Mouse (Mus musculus): ENCODE results near the gene Sh2d6. TPM values are rescaled to one million over a fixed set of nuclear protein-coding genes. Genes with fewer than 3 reads are reported as not detected.
A peak's percentile ranks its signal among the peaks of the same experiment; 100 is the strongest.
"Not testable (repeated sequence)": the region's sequence is repeated elsewhere in the genome, so short reads cannot be mapped to it uniquely, and the experiment has no call there.

Gene Sh2d6
- polyA plus RNA-seq, 1 experiment, result 1.9 TPM

GRCm38 (mm10) chr6:72488850-72489249, 32.7 kb downstream of the Sh2d6 start:
- H3K4me3 ChIP-seq (ENCODE audit: insufficient read depth, low read length), result no peak overlapping the region
- H3K27ac ChIP-seq (ENCODE audit: insufficient read depth, low read length), result no peak overlapping the region
- peaks cover 11% of the 10 kb centered on the region for H3K4me1 ChIP-seq (ENCODE audit: control insufficient read depth, insufficient read depth, low read length)
- TF ChIP-seq POLR2A (IDR thresholded peaks at IDR 0.05; ENCODE audit: low read depth, low read length) (no peak), CTCF (IDR thresholded peaks at IDR 0.05; ENCODE audit: borderline replicate concordance, insufficient read depth, low read length) (no peak)

GRCm38 (mm10) chr6:72487282-72487681, 34.2 kb downstream of the Sh2d6 start:
- H3K27ac ChIP-seq (ENCODE audit: insufficient read depth, low read length), result 0 out of 2 replicates have a peak overlapping the region, but pooled peaks have one; percentile 38
- TF ChIP-seq POLR2A (IDR thresholded peaks at IDR 0.05; ENCODE audit: low read depth, low read length), result no peak
- no peak for TF ChIP-seq CTCF (IDR thresholded peaks at IDR 0.05; ENCODE audit: borderline replicate concordance, insufficient read depth, low read length)
- no peak overlapping the region for H3K4me3 ChIP-seq (ENCODE audit: insufficient read depth, low read length)
- H3K4me1 ChIP-seq (ENCODE audit: control insufficient read depth, insufficient read depth, low read length), result peaks cover 11% of the 10 kb centered on the region

GRCm38 (mm10) chr6:72486307-72486706, 35.2 kb downstream of the Sh2d6 start:
- no peak overlapping the region for H3K27ac ChIP-seq (ENCODE audit: insufficient read depth, low read length)
- peaks cover 11% of the 10 kb centered on the region for H3K4me1 ChIP-seq (ENCODE audit: control insufficient read depth, insufficient read depth, low read length)
- TF ChIP-seq CTCF (IDR thresholded peaks at IDR 0.05; ENCODE audit: borderline replicate concordance, insufficient read depth, low read length), result no peak
- no peak for TF ChIP-seq POLR2A (IDR thresholded peaks at IDR 0.05; ENCODE audit: low read depth, low read length)
- H3K4me3 ChIP-seq (ENCODE audit: insufficient read depth, low read length), result no peak overlapping the region

GRCm38 (mm10) chr6:72484887-72485286, 36.6 kb downstream of the Sh2d6 start:
- peaks cover 11% of the 10 kb centered on the region for H3K4me1 ChIP-seq (ENCODE audit: control insufficient read depth, insufficient read depth, low read length)
- H3K27ac ChIP-seq (ENCODE audit: insufficient read depth, low read length), result no peak overlapping the region
- TF ChIP-seq CTCF (IDR thresholded peaks at IDR 0.05; ENCODE audit: borderline replicate concordance, insufficient read depth, low read length) (no peak), POLR2A (IDR thresholded peaks at IDR 0.05; ENCODE audit: low read depth, low read length) (no peak)
- H3K4me3 ChIP-seq (ENCODE audit: insufficient read depth, low read length), result no peak overlapping the region

GRCm38 (mm10) chr6:72482156-72482555, 39.4 kb downstream of the Sh2d6 start:
- Histone ChIP-seq H3K27ac (ENCODE audit: insufficient read depth, low read length) (no peak overlapping the region), H3K4me1 (ENCODE audit: control insufficient read depth, insufficient read depth, low read length) (no peaks in the 10 kb centered on the region; the same call in 1 of the 2 replicates), H3K4me3 (ENCODE audit: insufficient read depth, low read length) (no peak overlapping the region)
- TF ChIP-seq CTCF (IDR thresholded peaks at IDR 0.05; ENCODE audit: borderline replicate concordance, insufficient read depth, low read length) (no peak), POLR2A (IDR thresholded peaks at IDR 0.05; ENCODE audit: low read depth, low read length) (no peak)

- TF ChIP-seq POLR2A (IDR thresholded peaks at IDR 0.05; ENCODE audit: low read depth, low read length) (no peak), CTCF (IDR thresholded peaks at IDR 0.05; ENCODE audit: borderline replicate concordance, insufficient read depth, low read length) (no peak)
- Histone ChIP-seq H3K27ac (ENCODE audit: insufficient read depth, low read length) (no peak overlapping the region), H3K4me3 (ENCODE audit: insufficient read depth, low read length) (no peak overlapping the region), H3K4me1 (ENCODE audit: control insufficient read depth, insufficient read depth, low read length) (no peaks in the 10 kb centered on the region)
Observed at GRCm38 (mm10) chr6:72480422-72480702, 41.1 kb downstream of the Sh2d6 start.

GRCm38 (mm10) chr6:72479645-72480421, 41.7 kb downstream of the Sh2d6 start:
- TF ChIP-seq POLR2A (IDR thresholded peaks at IDR 0.05; ENCODE audit: low read depth, low read length) (no peak), CTCF (IDR thresholded peaks at IDR 0.05; ENCODE audit: borderline replicate concordance, insufficient read depth, low read length) (no peak)
- H3K27ac ChIP-seq (ENCODE audit: insufficient read depth, low read length), result no peak overlapping the region
- no peak overlapping the region for H3K4me3 ChIP-seq (ENCODE audit: insufficient read depth, low read length)
- no peaks in the 10 kb centered on the region for H3K4me1 ChIP-seq (ENCODE audit: control insufficient read depth, insufficient read depth, low read length)

- H3K27ac ChIP-seq (ENCODE audit: insufficient read depth, low read length); H3K4me3 ChIP-seq (ENCODE audit: insufficient read depth, low read length); H3K4me1 ChIP-seq (ENCODE audit: control insufficient read depth, insufficient read depth, low read length): not testable (repeated sequence)
Observed at GRCm38 (mm10) chr6:72478691-72479090, 42.8 kb downstream of the Sh2d6 start.

GRCm38 (mm10) chr6:72477621-72478020, 43.9 kb downstream of the Sh2d6 start:
- Histone ChIP-seq H3K4me1 (ENCODE audit: control insufficient read depth, insufficient read depth, low read length) (peaks cover 3% of the 10 kb centered on the region), H3K27ac (ENCODE audit: insufficient read depth, low read length) (no peak overlapping the region), H3K4me3 (ENCODE audit: insufficient read depth, low read length) (no peak overlapping the region)
- TF ChIP-seq POLR2A (IDR thresholded peaks at IDR 0.05; ENCODE audit: low read depth, low read length) (no peak), CTCF (IDR thresholded peaks at IDR 0.05; ENCODE audit: borderline replicate concordance, insufficient read depth, low read length) (no peak)

GRCm38 (mm10) chr6:72476836-72477235, 44.7 kb downstream of the Sh2d6 start:
- Histone ChIP-seq H3K4me1 (ENCODE audit: control insufficient read depth, insufficient read depth, low read length) (peaks cover 3% of the 10 kb centered on the region), H3K4me3 (ENCODE audit: insufficient read depth, low read length) (no peak overlapping the region), H3K27ac (ENCODE audit: insufficient read depth, low read length) (no peak overlapping the region)
- no peak for TF ChIP-seq POLR2A (IDR thresholded peaks at IDR 0.05; ENCODE audit: low read depth, low read length)
- TF ChIP-seq CTCF (IDR thresholded peaks at IDR 0.05; ENCODE audit: borderline replicate concordance, insufficient read depth, low read length), result no peak

All from embryonic fibroblast, embryonic 13.5 days (primary cell).